Mouse (Mus musculus) lung, embryonic 14.5 days (tissue): ENCODE data around the gene Gtf2i. TPM values are rescaled to one million over a fixed set of nuclear protein-coding genes. Genes with fewer than 3 reads are reported as not detected.
"Not testable (repeated sequence)": the region's sequence is repeated elsewhere in the genome, so short reads cannot be mapped to it uniquely, and the experiment has no call there.

Experiments used
- ATAC-seq: fragments of 200-750 bp; cut with Nextera tagmentation; 2 replicates; pipeline ENCODE4 v1.8.0; 2017; ENCODE audit warnings: mild to moderate bottlenecking, moderate TSS enrichment, moderate library complexity; ENCODE audit not compliant: insufficient read depth
- DNase-seq: peaks from one replicate; pipeline ENCODE4 v3.0.0-alpha.2; 2015
- H3K27ac ChIP-seq: fragments of 300-500 bp; sonication (generic); 2 replicates; pipeline ENCODE4 v1.5.1; 2014; ENCODE audit warnings: low read depth, mild to moderate bottlenecking, moderate library complexity
- H3K27me3 ChIP-seq: fragments of 300-500 bp; sonication (generic); 2 replicates; pipeline ENCODE4 v1.6.1; 2014; ENCODE audit warnings: low read length, control low read depth; ENCODE audit not compliant: insufficient read depth
- H3K36me3 ChIP-seq: fragments of 300-500 bp; sonication (generic); 2 replicates; pipeline ENCODE4 v1.6.1; 2014; ENCODE audit warnings: control low read depth; ENCODE audit not compliant: insufficient read depth
- H3K4me1 ChIP-seq: fragments of 300-500 bp; sonication (generic); 2 replicates; pipeline ENCODE4 v1.6.1; 2014; ENCODE audit warnings: antibody characterized with exemption, control low read depth; ENCODE audit not compliant: insufficient read depth
- H3K4me2 ChIP-seq: fragments of 300-500 bp; sonication (generic); 2 replicates; pipeline ENCODE4 v1.6.1; 2014; ENCODE audit warnings: mild to moderate bottlenecking
- H3K4me3 ChIP-seq: fragments of 300-500 bp; sonication (generic); 2 replicates; pipeline ENCODE4 v1.5.1; 2014; ENCODE audit warnings: low read depth, low read length
- H3K9ac ChIP-seq: fragments of 300-500 bp; sonication (generic); 2 replicates; pipeline ENCODE4 v1.6.1; 2014
- H3K9me3 ChIP-seq: fragments of 300-500 bp; sonication (generic); 2 replicates; pipeline ENCODE4 v1.6.1; 2016; ENCODE audit warnings: low read depth, low read length, control low read depth
- CTCF ChIP-seq: IDR thresholded peaks from 2 replicates; pipeline ENCODE4 v1.5.1; 2016; ENCODE audit warnings: antibody characterized with exemption, low read depth
- WGBS: fragments of 180-500 bp; shearing (Covaris S2); extraction: QIAGEN DNeasy Blood & Tissue Kit; methylation state at CpG from one replicate; pipeline ENCODE4 v1.1.7; 2014; 5-methylcytosine and 5-hydroxymethylcytosine counted together
- polyA plus RNA-seq: library from polyadenylated mRNA; unstranded; fragments of >200 nt; fragmentation: Nextera tagmentation; extraction: Ambion mirVana; gene quantifications from 2 replicates; pipeline ENCODE4 v1.2.1, GENCODE M21; 2014

The Gtf2i gene
- polyA plus RNA-seq, 1 experiment from 2014 or later = 183 TPM

- ATAC-seq (no peak), DNase-seq (peak; percentile 34)
- no peaks in the 10 kb centered on the region for H3K36me3 ChIP-seq
- no peak overlapping the region for H3K27ac ChIP-seq
- no peaks in the 10 kb centered on the region for H3K27me3 ChIP-seq
- H3K4me1 ChIP-seq = peaks cover under 1% of the 10 kb centered on the region; the same call in 1 of the 2 replicates
- H3K9ac ChIP-seq = no peak overlapping the region
- H3K9me3 ChIP-seq = no peaks in the 10 kb centered on the region
- peak; percentile 50 for TF ChIP-seq CTCF
- 74% methylated on average over 9 of the region's 9 CpGs for WGBS
- no peak overlapping the region for H3K4me3 ChIP-seq
- no peak overlapping the region for H3K4me2 ChIP-seq
Observed at GRCm38 (mm10) chr5:134345449-134345848, 30.9 kb upstream of the Gtf2i start.

GRCm38 (mm10) chr5:134344076-134344475 lies 29.5 kb upstream of the Gtf2i start:
- H3K9me3 ChIP-seq = no peaks in the 10 kb centered on the region
- H3K9ac ChIP-seq = no peak overlapping the region
- DNase-seq (no peak), ATAC-seq (no peak)
- H3K27ac ChIP-seq = no peak overlapping the region
- no peak overlapping the region for H3K4me2 ChIP-seq
- 70% methylated on average over 8 of the region's 8 CpGs for WGBS
- no peaks in the 10 kb centered on the region for H3K27me3 ChIP-seq
- H3K4me1 ChIP-seq = no peaks in the 10 kb centered on the region
- TF ChIP-seq CTCF = no peak
- H3K36me3 ChIP-seq = no peaks in the 10 kb centered on the region
- H3K4me3 ChIP-seq = no peak overlapping the region

- not testable (repeated sequence) for H3K9me3 ChIP-seq, H3K4me3 ChIP-seq, H3K4me1 ChIP-seq, ATAC-seq, H3K27me3 ChIP-seq, H3K36me3 ChIP-seq, H3K27ac ChIP-seq, DNase-seq, H3K4me2 ChIP-seq, H3K9ac ChIP-seq
- WGBS = 88% methylated on average over 4 of the region's 4 CpGs
Observed at GRCm38 (mm10) chr5:134343530-134343929, 29.0 kb upstream of the Gtf2i start.

- DNase-seq (peak; percentile 43), ATAC-seq (0 out of 2 replicates have a peak, but pooled peaks have one; percentile 48)
- 67% methylated on average over 18 of the region's 18 CpGs for WGBS
- Histone ChIP-seq H3K4me1 (no peaks in the 10 kb centered on the region), H3K4me3 (no peak overlapping the region), H3K27me3 (no peaks in the 10 kb centered on the region), H3K9ac (no peak overlapping the region), H3K4me2 (peak overlapping the region; percentile 20; the same call in 1 of the 2 replicates), H3K27ac (no peak overlapping the region), H3K36me3 (no peaks in the 10 kb centered on the region), H3K9me3 (no peaks in the 10 kb centered on the region)
- peak; percentile 25; the same call in 1 of the 2 replicates for TF ChIP-seq CTCF
Observed at GRCm38 (mm10) chr5:134342503-134343205, 28.1 kb upstream of the Gtf2i start.

- DNase-seq (no peak), ATAC-seq (no peak)
- 86% methylated on average over 5 of the region's 5 CpGs for WGBS
Observed at GRCm38 (mm10) chr5:134341721-134342120, 27.2 kb upstream of the Gtf2i start.

GRCm38 (mm10) chr5:134341321-134341720 lies 26.8 kb upstream of the Gtf2i start:
- no peaks in the 10 kb centered on the region for H3K9me3 ChIP-seq
- WGBS = 64% methylated on average over 10 of the region's 10 CpGs
- peak; percentile 67 for TF ChIP-seq CTCF
- H3K27me3 ChIP-seq = no peaks in the 10 kb centered on the region
- H3K27ac ChIP-seq = no peak overlapping the region
- no peaks in the 10 kb centered on the region for H3K36me3 ChIP-seq
- H3K9ac ChIP-seq = no peak overlapping the region
- peak; percentile 46; the same call in 1 of the 2 replicates for ATAC-seq
- no peak overlapping the region for H3K4me3 ChIP-seq
- no peak overlapping the region for H3K4me2 ChIP-seq
- H3K4me1 ChIP-seq = no peaks in the 10 kb centered on the region
- DNase-seq = peak; percentile 80

More at GRCm38 (mm10) chr5:134341721-134342120, 27.2 kb upstream of the Gtf2i start:
- Histone ChIP-seq H3K9me3 (no peaks in the 10 kb centered on the region), H3K27ac (no peak overlapping the region), H3K4me1 (no peaks in the 10 kb centered on the region), H3K4me3 (no peak overlapping the region), H3K27me3 (no peaks in the 10 kb centered on the region), H3K9ac (no peak overlapping the region), H3K4me2 (no peak overlapping the region), H3K36me3 (no peaks in the 10 kb centered on the region)
- no peak for TF ChIP-seq CTCF

- Histone ChIP-seq H3K9ac (no peak overlapping the region), H3K27me3 (no peaks in the 10 kb centered on the region), H3K27ac (no peak overlapping the region), H3K4me2 (no peak overlapping the region), H3K36me3 (no peaks in the 10 kb centered on the region), H3K9me3 (no peaks in the 10 kb centered on the region), H3K4me1 (no peaks in the 10 kb centered on the region), H3K4me3 (no peak overlapping the region)
- DNase-seq (no peak), ATAC-seq (no peak)
- WGBS = 23% methylated on average over 6 of the region's 6 CpGs
- no peak for TF ChIP-seq CTCF
Observed at GRCm38 (mm10) chr5:134340101-134340522, 25.6 kb upstream of the Gtf2i start.

- H3K9me3 ChIP-seq, H3K36me3 ChIP-seq, H3K4me3 ChIP-seq, H3K27ac ChIP-seq, H3K4me1 ChIP-seq, ATAC-seq, H3K4me2 ChIP-seq, H3K27me3 ChIP-seq, H3K9ac ChIP-seq, DNase-seq: not testable (repeated sequence)
- WGBS = 60% methylated on average over 2 of the region's 2 CpGs
Observed at GRCm38 (mm10) chr5:134337012-134337411, 22.5 kb upstream of the Gtf2i start.
